Mouse (Mus musculus) lung, adult 2 months (tissue): ENCODE measurements around the gene Rtn4rl1.
A peak's percentile ranks its signal among the peaks of the same experiment; 100 is the strongest.

Source experiments
- CTCF ChIP-seq: fragments of 200-500 bp; IDR thresholded peaks from 2 replicates; pipeline ENCODE4 v1.5.1; 2011; ENCODE audit warnings: mild to moderate bottlenecking, low read length, control low read depth; ENCODE audit not compliant: insufficient read depth
- POLR2A ChIP-seq: fragments of 200-500 bp; IDR thresholded peaks from 2 replicates; pipeline ENCODE4 v1.6.1; 2011; ENCODE audit warnings: low read depth, mild to moderate bottlenecking, control low read depth, low read length, borderline replicate concordance; ENCODE audit errors: extremely low read depth

GRCm38 (mm10) chr11:75168590-75169361, 24.8 kb upstream of the Rtn4rl1 start:
- peak; percentile 67 for TF ChIP-seq CTCF
- peak; percentile 56; the same call in 1 of the 2 replicates for TF ChIP-seq POLR2A
